Mouse (Mus musculus): ENCODE data around the gene Dmrtc1c1.
"Not testable (repeated sequence)": the region's sequence is repeated elsewhere in the genome, so short reads cannot be mapped to it uniquely, and the experiment has no call there.

Dmrtc1c1 gene

GRCm38 (mm10) chrX:102802663-102803062, at the start of gene Dmrtc1c1:
Gene Dmrtc1c1 (plus strand): TSS chrX:102802963.
- DNase-seq (ENCODE audit: low read depth, low spot score): not testable (repeated sequence)

GRCm38 (mm10) chrX:102765878-102766277, 36.9 kb upstream of the Dmrtc1c1 start:
- DNase-seq (ENCODE audit: low read depth, low spot score): no peak

DNA sequence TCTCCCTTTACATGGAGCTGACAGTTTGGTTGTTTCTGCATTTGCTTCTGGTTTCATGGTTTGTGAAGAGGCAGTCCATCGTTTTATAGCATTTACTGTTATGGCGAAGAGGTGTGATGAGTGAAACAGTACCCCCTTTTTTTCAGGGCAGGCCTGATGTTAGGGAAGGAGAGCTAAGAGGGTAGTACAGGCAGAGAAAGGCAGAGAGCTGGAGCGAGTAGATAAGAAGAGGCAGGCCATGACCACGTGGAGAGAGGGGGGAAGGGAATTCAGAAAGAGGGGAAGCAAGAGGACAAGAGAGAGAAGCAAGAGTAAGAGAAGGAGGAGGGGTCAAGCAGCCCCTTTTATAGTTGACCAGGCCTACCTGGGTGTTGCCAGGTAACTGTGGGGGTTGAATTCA, 9.5 kb downstream of the Dmrtc1c1 start:
- DNase-seq (ENCODE audit: low read depth, low spot score): no peak

- DNase-seq (ENCODE audit: low read depth, low spot score): not testable (repeated sequence)
Observed at GRCm38 (mm10) chrX:102854516-102854915, 51.8 kb downstream of the Dmrtc1c1 start, which contains the start of gene Dmrtc1c2. Gene Dmrtc1c2 (minus strand): TSS chrX:102854616.
